Mouse (Mus musculus): ENCODE data around the gene Snrnp48. TPM values are rescaled to one million over a fixed set of nuclear protein-coding genes. Genes with fewer than 3 reads are reported as not detected.

The Snrnp48 gene
- polyA plus RNA-seq, 1 experiment from 2014 or later = 20.0 TPM

DNA sequence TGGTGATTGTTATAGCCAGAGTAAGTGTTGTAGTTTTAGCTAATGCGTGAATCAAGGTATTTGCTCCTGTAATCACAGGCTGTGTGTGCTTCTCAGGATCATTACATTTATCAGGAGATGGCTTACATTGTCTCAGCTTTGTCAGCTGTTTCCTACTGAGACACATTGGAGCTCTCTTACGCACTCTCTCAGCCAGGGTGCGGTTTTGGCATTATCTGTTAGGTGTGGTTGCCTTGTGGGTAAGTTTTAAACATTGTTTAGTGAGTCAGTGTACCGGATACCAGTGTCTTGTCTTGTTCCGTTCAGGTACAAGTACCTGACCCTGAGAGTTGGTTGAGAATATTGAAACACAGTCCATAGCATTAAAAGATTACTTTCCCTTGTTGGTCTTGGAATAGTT lies 6.4 kb downstream of the Snrnp48 start:
- H3K4me3 ChIP-seq = no peak overlapping the region
- peaks cover 68% of the 10 kb centered on the region for H3K36me3 ChIP-seq
- H3K4me1 ChIP-seq = peaks cover 13% of the 10 kb centered on the region
- H3K9me3 ChIP-seq = no peaks in the 10 kb centered on the region
- H3K27ac ChIP-seq (replicated peaks) = no peak overlapping the region
- H3K4me2 ChIP-seq = no peak overlapping the region
- no peak overlapping the region for H3K9ac ChIP-seq
- WGBS = 87% methylated on average over 5 of the region's 5 CpGs
- no peak for ATAC-seq (ENCODE audit: extremely low read depth, insufficient number of reproducible peaks, low FRiP score, low TSS enrichment)
- H3K27me3 ChIP-seq (replicated peaks) = no peaks in the 10 kb centered on the region

DNA sequence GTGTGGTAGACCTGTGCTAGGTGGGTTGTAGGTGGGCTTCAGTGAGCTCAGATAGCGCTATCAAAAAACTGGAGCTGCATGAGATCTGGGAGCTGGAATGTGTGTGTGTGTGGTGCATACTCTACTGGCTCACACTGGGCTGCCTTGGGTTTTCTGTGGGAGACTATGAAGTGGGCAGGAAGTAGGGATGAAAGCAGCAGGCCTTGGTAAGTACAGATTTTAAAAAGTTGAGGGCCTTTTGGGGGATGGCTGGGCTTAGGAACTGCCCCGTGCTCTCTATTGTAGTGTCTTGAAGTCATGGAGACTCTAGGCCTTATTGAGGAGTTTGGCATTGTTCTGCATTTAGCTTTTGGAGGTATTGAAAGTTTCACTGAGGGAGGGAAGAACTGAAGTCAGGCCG lies 13.9 kb downstream of the Snrnp48 start:
- H3K27ac ChIP-seq (replicated peaks) = no peak overlapping the region
- no peak overlapping the region for H3K4me2 ChIP-seq
- H3K4me1 ChIP-seq = no peaks in the 10 kb centered on the region
- no peaks in the 10 kb centered on the region for H3K9me3 ChIP-seq
- WGBS = 90% methylated on average over 3 of the region's 3 CpGs
- no peak for ATAC-seq (ENCODE audit: extremely low read depth, insufficient number of reproducible peaks, low FRiP score, low TSS enrichment)
- H3K27me3 ChIP-seq (replicated peaks) = no peaks in the 10 kb centered on the region
- no peak overlapping the region for H3K9ac ChIP-seq
- H3K36me3 ChIP-seq = peaks cover 94% of the 10 kb centered on the region
- no peak overlapping the region for H3K4me3 ChIP-seq

DNA sequence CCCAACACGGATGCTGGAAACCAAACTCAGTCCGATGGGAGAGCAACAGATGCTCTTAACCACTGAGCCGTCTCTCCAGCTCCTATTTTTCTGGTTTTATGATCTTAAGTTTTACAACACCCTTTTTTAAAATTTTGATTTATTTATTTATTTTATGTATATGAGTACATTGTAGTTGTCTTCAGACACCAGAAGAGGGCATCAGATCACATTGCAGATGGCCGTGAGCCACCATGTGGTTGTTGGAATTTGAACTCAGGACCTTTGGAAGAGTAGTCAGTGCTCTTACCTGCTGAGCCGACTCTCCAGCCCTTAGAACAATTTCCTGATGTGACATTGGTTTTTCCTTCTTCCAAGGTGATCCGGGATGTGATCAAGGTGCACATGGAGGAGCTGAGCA lies 15.6 kb downstream of the Snrnp48 start:
- no peak overlapping the region for H3K4me2 ChIP-seq
- no peak for ATAC-seq (ENCODE audit: extremely low read depth, insufficient number of reproducible peaks, low FRiP score, low TSS enrichment)
- no peak overlapping the region for H3K4me3 ChIP-seq
- H3K9me3 ChIP-seq = no peaks in the 10 kb centered on the region
- H3K9ac ChIP-seq = no peak overlapping the region
- no peaks in the 10 kb centered on the region for H3K27me3 ChIP-seq (replicated peaks)
- H3K4me1 ChIP-seq = no peaks in the 10 kb centered on the region
- peaks cover 100% of the 10 kb centered on the region for H3K36me3 ChIP-seq
- H3K27ac ChIP-seq (replicated peaks) = no peak overlapping the region
- 94% methylated on average over 6 of the region's 6 CpGs for WGBS

DNA sequence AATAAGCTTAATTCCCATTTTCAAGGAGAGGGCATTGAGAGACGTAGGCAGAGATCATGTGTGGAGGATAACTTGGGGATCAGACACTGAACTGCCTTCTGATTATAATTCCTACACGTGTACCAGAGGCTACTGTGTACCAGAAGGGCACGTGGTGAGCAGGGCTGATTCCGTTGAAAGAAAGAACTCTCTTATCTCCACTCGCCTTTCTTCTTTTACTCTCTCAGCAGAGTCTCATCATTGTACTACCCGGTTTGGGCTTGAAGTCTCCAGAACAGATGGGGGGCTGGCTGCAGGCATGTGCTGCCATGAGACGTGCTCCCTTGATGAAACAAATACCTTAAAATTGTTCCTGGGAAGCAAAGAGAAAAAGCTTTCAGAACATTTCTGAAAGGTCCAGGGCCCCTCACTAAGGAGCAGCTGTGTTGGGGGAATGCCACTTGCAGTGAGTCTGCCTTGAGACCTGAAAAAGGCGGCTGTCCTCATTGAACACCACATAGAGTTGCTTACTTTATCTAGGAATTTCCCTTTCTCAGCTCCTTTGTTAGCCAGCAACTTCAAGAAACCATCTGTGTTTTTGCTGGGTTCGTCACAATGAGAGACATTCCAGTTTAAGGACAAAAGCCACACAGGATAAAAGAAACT lies 25.6 kb downstream of the Snrnp48 start:
- Histone ChIP-seq H3K4me3 (no peak overlapping the region), H3K27me3 (replicated peaks) (no peaks in the 10 kb centered on the region), H3K4me1 (0 out of 2 replicates have a peak, but pooled peaks cover 3% of the 10 kb centered on the region), H3K9me3 (no peaks in the 10 kb centered on the region), H3K9ac (no peak overlapping the region), H3K36me3 (peaks cover 42% of the 10 kb centered on the region), H3K27ac (replicated peaks) (peak overlapping the region; percentile 33; the same call in 1 of the 2 replicates), H3K4me2 (no peak overlapping the region)
- 59% methylated on average over 9 of the region's 9 CpGs for WGBS
- no peak for ATAC-seq (ENCODE audit: extremely low read depth, insufficient number of reproducible peaks, low FRiP score, low TSS enrichment)

DNA sequence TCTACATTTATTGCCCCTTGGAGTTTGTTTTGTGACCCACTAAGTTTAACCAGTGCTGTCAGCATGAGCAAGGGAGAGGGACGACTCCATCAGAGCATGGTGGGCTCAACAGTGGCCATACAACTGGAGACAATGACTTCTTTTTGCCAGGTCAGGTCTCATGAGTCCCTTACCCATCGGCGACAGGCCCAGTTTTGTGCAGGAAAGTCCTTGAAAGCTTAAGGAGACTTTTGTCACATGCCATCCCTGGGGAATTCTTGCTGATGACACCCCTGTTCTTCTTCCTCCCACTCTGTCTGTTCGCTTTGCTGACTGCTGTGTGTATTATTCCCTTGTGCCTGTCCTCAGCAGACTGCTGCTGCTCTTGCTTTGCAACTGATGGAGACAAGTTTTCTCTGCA lies 27.7 kb downstream of the Snrnp48 start:
- Histone ChIP-seq H3K4me3 (no peak overlapping the region), H3K4me2 (no peak overlapping the region), H3K9me3 (no peaks in the 10 kb centered on the region; the same call in 1 of the 2 replicates), H3K4me1 (0 out of 2 replicates have a peak, but pooled peaks cover 3% of the 10 kb centered on the region), H3K27me3 (replicated peaks) (no peaks in the 10 kb centered on the region), H3K9ac (no peak overlapping the region), H3K36me3 (peaks cover 27% of the 10 kb centered on the region), H3K27ac (replicated peaks) (no peak overlapping the region)
- ATAC-seq (ENCODE audit: extremely low read depth, insufficient number of reproducible peaks, low FRiP score, low TSS enrichment) = no peak
- WGBS = 81% methylated on average over 4 of the region's 4 CpGs

DNA sequence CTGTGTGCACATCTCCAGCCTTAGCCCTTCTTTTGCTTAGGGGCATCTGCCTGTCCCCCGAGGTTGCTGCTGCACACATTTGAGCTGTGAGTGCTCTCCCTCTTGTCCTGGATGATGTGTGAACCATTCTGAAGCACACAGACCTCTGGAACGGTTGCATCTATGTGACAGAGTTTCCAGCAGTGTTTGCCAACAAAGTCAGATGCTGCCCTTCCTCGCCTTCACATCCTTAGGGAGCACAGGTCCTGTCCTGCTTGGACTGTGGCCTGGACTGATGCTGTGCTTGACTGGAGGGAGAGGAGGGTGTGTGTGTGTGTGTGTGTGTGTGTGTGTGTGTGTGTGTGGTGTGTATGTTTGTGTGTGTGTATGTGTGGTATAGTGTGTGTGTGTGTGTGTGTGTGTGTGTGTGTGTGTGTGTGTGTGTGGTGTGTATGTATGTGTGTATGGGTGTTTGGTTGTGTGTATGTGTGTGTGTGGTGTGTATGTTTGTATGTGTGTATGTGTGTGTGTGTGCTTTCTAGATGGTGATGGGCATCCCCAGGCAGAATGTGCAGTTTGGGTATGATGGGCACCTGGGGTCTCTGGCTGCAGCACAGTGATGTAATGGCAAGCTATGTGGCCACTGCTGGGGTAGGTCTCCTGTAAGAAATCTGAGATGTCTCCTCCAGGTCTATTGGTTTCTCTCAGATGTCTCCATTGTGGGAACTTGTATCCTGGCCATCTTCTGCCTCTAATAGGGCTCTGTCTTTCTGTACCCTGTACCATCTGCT lies 28.3 kb downstream of the Snrnp48 start:
- no peak for ATAC-seq (ENCODE audit: extremely low read depth, insufficient number of reproducible peaks, low FRiP score, low TSS enrichment)
- Histone ChIP-seq H3K9ac (no peak overlapping the region), H3K4me2 (no peak overlapping the region), H3K4me3 (no peak overlapping the region), H3K27ac (replicated peaks) (no peak overlapping the region), H3K4me1 (0 out of 2 replicates have a peak, but pooled peaks cover 3% of the 10 kb centered on the region), H3K9me3 (no peaks in the 10 kb centered on the region; the same call in 1 of the 2 replicates), H3K27me3 (replicated peaks) (no peaks in the 10 kb centered on the region), H3K36me3 (peaks cover 21% of the 10 kb centered on the region)
- WGBS = 50% methylated on average over 3 of the region's 3 CpGs

DNA sequence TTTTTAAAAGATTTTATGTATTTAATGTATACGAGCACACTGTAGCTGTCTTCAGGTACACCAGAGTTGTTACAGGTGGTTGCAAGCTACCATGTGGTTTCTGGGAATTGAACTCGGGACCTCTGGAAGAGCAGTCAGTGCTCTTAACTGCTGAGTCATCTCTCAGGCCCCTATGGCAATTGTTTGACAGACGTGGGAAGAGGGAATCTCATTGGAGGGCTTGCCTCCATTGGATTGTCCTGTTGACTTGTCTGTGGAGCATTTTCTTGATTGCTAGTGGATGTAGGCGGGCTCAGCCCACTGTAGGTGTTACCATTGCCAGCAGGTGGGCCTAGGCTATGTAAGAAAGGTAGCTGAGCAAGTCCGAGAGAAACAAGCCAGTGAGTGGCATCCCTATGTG lies 29.9 kb downstream of the Snrnp48 start:
- WGBS = 63% methylated on average over 5 of the region's 5 CpGs
- Histone ChIP-seq H3K9ac (no peak overlapping the region), H3K36me3 (0 out of 2 replicates have a peak, but pooled peaks cover 7% of the 10 kb centered on the region), H3K27ac (replicated peaks) (no peak overlapping the region), H3K4me1 (0 out of 2 replicates have a peak, but pooled peaks cover 3% of the 10 kb centered on the region), H3K4me3 (no peak overlapping the region), H3K9me3 (no peaks in the 10 kb centered on the region; the same call in 1 of the 2 replicates), H3K4me2 (no peak overlapping the region), H3K27me3 (replicated peaks) (no peaks in the 10 kb centered on the region)
- no peak for ATAC-seq (ENCODE audit: extremely low read depth, insufficient number of reproducible peaks, low FRiP score, low TSS enrichment)

DNA sequence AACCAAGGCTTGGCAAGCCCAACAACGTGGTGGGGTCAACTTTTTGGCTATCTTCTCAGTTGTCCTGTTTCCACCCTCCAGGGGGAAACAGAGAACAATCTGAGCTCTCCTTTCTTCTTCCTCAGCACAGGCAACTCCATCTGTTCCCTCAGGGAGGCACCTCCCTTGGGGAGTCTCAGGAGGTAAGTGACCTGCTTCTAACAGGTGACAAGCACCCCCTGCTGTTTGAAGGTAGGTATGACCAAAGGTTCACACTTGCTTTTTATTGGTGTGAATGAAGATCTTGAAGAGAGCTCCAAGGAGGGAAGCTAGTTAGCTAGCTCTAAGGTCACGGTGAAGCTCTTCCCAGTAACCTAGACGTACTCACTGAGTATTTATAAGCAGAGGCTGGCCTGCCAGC lies 30.6 kb downstream of the Snrnp48 start:
- H3K4me3 ChIP-seq = no peak overlapping the region
- no peak overlapping the region for H3K27ac ChIP-seq (replicated peaks)
- 0 out of 2 replicates have a peak, but pooled peaks cover 7% of the 10 kb centered on the region for H3K36me3 ChIP-seq
- H3K9me3 ChIP-seq = no peaks in the 10 kb centered on the region; the same call in 1 of the 2 replicates
- no peak overlapping the region for H3K9ac ChIP-seq
- H3K4me2 ChIP-seq = no peak overlapping the region
- WGBS = 70% methylated on average over 3 of the region's 3 CpGs
- H3K4me1 ChIP-seq = 0 out of 2 replicates have a peak, but pooled peaks cover 1% of the 10 kb centered on the region
- no peaks in the 10 kb centered on the region for H3K27me3 ChIP-seq (replicated peaks)
- no peak for ATAC-seq (ENCODE audit: extremely low read depth, insufficient number of reproducible peaks, low FRiP score, low TSS enrichment)

DNA sequence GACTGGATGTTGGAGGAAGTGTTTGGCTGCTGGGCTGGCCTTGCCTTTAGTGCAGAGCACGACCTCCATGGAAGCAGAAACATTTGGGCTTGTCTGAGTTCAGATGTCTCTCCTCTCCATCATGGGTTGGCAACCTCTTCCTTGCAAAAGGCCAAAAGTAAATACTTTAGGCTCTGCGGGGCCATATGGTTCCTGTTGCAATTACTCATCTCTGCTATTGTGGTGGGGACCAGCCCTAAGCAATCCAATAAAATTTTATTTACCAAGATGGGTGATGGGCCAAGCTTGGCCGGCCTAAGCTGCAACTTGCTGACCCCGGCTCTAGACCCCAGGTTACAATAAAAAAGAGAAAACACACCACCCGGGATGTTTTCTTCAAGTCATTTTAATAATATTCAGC lies 43.4 kb downstream of the Snrnp48 start:
- Histone ChIP-seq H3K36me3 (no peaks in the 10 kb centered on the region), H3K9me3 (no peaks in the 10 kb centered on the region), H3K4me1 (peaks cover 5% of the 10 kb centered on the region; the same call in 1 of the 2 replicates), H3K4me3 (no peak overlapping the region), H3K9ac (no peak overlapping the region), H3K4me2 (no peak overlapping the region), H3K27me3 (replicated peaks) (no peaks in the 10 kb centered on the region), H3K27ac (replicated peaks) (no peak overlapping the region)
- WGBS = 71% methylated on average over 5 of the region's 5 CpGs
- ATAC-seq (ENCODE audit: extremely low read depth, insufficient number of reproducible peaks, low FRiP score, low TSS enrichment) = no peak

DNA sequence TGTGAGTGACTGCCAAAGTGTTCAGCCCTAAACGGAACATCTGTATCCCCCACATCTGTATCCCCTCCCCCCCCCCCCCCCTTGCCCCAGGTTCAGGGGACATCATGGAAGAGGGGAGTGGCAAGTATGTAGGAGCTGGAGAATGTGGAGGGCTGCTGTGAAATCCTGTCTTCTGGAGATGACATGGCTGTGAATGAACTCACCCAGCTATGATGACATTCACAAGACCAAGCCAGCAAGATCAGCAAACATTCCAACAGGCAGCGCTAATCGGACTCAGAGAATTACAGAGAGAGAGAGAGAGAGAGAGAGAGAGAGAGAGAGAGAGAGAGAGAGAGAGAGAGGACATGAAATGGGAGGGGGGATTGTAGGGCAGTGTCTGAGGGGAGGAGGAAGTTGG lies 46.5 kb downstream of the Snrnp48 start:
- Histone ChIP-seq H3K9ac (no peak overlapping the region), H3K4me2 (peak overlapping the region; percentile 48), H3K36me3 (no peaks in the 10 kb centered on the region), H3K27me3 (replicated peaks) (no peaks in the 10 kb centered on the region), H3K4me1 (peaks cover 27% of the 10 kb centered on the region), H3K27ac (replicated peaks) (no peak overlapping the region), H3K4me3 (no peak overlapping the region), H3K9me3 (no peaks in the 10 kb centered on the region)
- no peak for ATAC-seq (ENCODE audit: extremely low read depth, insufficient number of reproducible peaks, low FRiP score, low TSS enrichment)
- WGBS = 28% methylated on average over 3 of the region's 3 CpGs

DNA sequence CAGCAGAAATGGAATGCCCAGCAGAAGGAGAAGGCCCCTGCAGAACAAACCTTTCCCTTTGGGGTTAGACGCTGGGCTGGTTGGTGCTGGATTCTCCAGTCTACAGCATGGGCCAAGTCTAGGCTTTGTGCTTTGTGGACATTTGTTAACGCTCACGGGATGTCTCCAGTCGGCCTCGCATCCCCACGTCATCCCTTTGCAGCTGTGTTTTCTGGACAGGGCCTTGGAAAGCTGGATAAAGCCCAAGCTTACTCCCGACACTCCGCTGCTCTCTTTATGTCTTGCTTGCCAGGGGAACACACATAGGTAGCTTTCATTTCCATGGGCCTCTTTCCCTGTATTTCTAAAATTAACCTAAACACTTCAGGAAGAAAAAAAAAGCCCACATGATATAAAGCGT lies 49.0 kb downstream of the Snrnp48 start:
- ATAC-seq (ENCODE audit: extremely low read depth, insufficient number of reproducible peaks, low FRiP score, low TSS enrichment) = no peak

More for the DNA sequence above, 49.0 kb downstream of the Snrnp48 start:
- Histone ChIP-seq H3K27me3 (replicated peaks) (no peaks in the 10 kb centered on the region), H3K4me1 (peaks cover 33% of the 10 kb centered on the region), H3K27ac (replicated peaks) (no peak overlapping the region), H3K4me3 (no peak overlapping the region), H3K4me2 (no peak overlapping the region), H3K36me3 (no peaks in the 10 kb centered on the region), H3K9me3 (no peaks in the 10 kb centered on the region), H3K9ac (no peak overlapping the region)
- WGBS = 64% methylated on average over 9 of the region's 9 CpGs
